Mouse (Mus musculus): ENCODE measurements around the gene Umps.

The Umps gene

GRCm38 (mm10) chr16:33931682-33932081, 35.2 kb downstream of the Umps start:
- no peak for DNase-seq (ENCODE audit: low spot score in 2 of 2)

- DNase-seq (ENCODE audit: low spot score in 2 of 2) = no peak
Observed at GRCm38 (mm10) chr16:33930785-33931184, 36.1 kb downstream of the Umps start.

GRCm38 (mm10) chr16:33928788-33929462, 37.9 kb downstream of the Umps start:
- DNase-seq (ENCODE audit: low spot score in 2 of 2) = no peak

- DNase-seq (ENCODE audit: low spot score in 2 of 2) = no peak
Observed at GRCm38 (mm10) chr16:33927263-33927824, 39.5 kb downstream of the Umps start.

- DNase-seq (ENCODE audit: low spot score in 2 of 2) = no peak
Observed at GRCm38 (mm10) chr16:33923758-33924157, 43.1 kb downstream of the Umps start.

- no peak for DNase-seq (ENCODE audit: low spot score in 2 of 2)
Observed at GRCm38 (mm10) chr16:33923001-33923316, 43.9 kb downstream of the Umps start.

GRCm38 (mm10) chr16:33922111-33923000, 44.5 kb downstream of the Umps start:
- DNase-seq (ENCODE audit: low spot score in 2 of 2) = peak in 1 of 2 experiments; percentile 4

- DNase-seq (ENCODE audit: low spot score in 2 of 2) = no peak
Observed at GRCm38 (mm10) chr16:33921514-33921913, 45.3 kb downstream of the Umps start.

- no peak for DNase-seq (ENCODE audit: low spot score in 2 of 2)
Observed at GRCm38 (mm10) chr16:33917926-33918325, 48.9 kb downstream of the Umps start.

- no peak for DNase-seq (ENCODE audit: low spot score in 2 of 2)
Observed at GRCm38 (mm10) chr16:33917390-33917789, 49.4 kb downstream of the Umps start.

GRCm38 (mm10) chr16:33916473-33917251, 50.2 kb downstream of the Umps start:
- no peak for DNase-seq (ENCODE audit: low spot score in 2 of 2)

GRCm38 (mm10) chr16:33914997-33915396, 51.8 kb downstream of the Umps start:
- DNase-seq (ENCODE audit: low spot score in 2 of 2) = no peak

GRCm38 (mm10) chr16:33908239-33908638, 58.6 kb downstream of the Umps start:
- DNase-seq (ENCODE audit: low spot score in 2 of 2) = no peak
